30 mouse cellular contexts compared by ENCODE assay signal in the genomic region with DNA sequence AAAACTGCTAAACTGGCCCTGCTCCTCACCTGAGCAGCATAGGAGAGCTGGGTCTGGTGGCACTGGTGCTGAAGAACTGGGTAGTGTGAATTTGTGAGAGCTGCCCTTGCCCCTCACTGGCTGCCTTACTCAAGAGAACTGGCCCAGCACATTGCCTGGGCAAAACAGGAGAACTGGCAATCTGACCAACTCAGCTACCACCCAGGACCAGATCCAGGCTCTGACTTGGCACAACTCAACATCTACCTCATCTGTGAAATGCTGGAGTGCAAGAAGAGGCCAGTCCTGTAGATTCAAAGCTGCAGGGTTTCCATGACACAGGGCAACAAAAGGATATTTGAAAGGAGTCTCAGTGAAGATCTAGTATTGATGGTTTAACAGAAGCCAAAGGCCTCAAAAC.
A peak's percentile ranks its signal among the peaks of the same experiment; 100 is the strongest.
DNase-seq lines count a peak whose midpoint lies in the region; ATAC-seq and TF ChIP-seq lines count a peak whose summit lies in the region.
"Had no signal": no experiment of that assay in that cellular context is flagged by ENCODE, and none has a peak within 500 bp of the region (broad histone marks: within the 10 kb centered on the region; RNA-seq: fewer than 3 reads in every experiment).

No protein-coding gene starts in this region.

- TF ChIP-seq CTCF in hindbrain, postnatal 0 days (IDR thresholded peaks at IDR 0.05; ENCODE audit: low read depth): no peak
- no peak for TF ChIP-seq CTCF in lung, adult 2 months (IDR thresholded peaks at IDR 0.05; ENCODE audit: insufficient read depth, low read length)

- H3K4me2 ChIP-seq in hindbrain, embryonic 15.5 days: no peak overlapping the region
- H3K4me2 ChIP-seq in hindbrain, postnatal 0 days (ENCODE audit: low read depth, low read length): no peak overlapping the region
- H3K4me2 ChIP-seq in forebrain, embryonic 11.5 days (ENCODE audit: low read depth, low read length, severe bottlenecking): no peak overlapping the region
- H3K4me2 ChIP-seq: embryonic facial prominence, embryonic 12.5 days; embryonic facial prominence, embryonic 15.5 days; forebrain, embryonic 13.5 days; heart, embryonic 12.5 days; heart, embryonic 15.5 days; hindbrain, embryonic 13.5 days had no signal

- H3K27me3 ChIP-seq in hindbrain, embryonic 15.5 days: no peaks in the 10 kb centered on the region
- no peaks in the 10 kb centered on the region for H3K27me3 ChIP-seq in hindbrain, postnatal 0 days (ENCODE audit: insufficient read depth, low read length)
- H3K27me3 ChIP-seq in forebrain, embryonic 11.5 days (ENCODE audit: control insufficient read depth, insufficient read depth, low read length): no peaks in the 10 kb centered on the region
- H3K27me3 ChIP-seq: CH12.LX; embryonic facial prominence, embryonic 12.5 days; embryonic facial prominence, embryonic 15.5 days; forebrain, embryonic 13.5 days; heart, embryonic 12.5 days; heart, embryonic 15.5 days; hindbrain, embryonic 13.5 days; Patski had no signal

- H3K9me3 ChIP-seq in hindbrain, embryonic 15.5 days: no peaks in the 10 kb centered on the region
- H3K9me3 ChIP-seq in hindbrain, postnatal 0 days (ENCODE audit: low read length): no peaks in the 10 kb centered on the region
- no peaks in the 10 kb centered on the region for H3K9me3 ChIP-seq in forebrain, embryonic 11.5 days (ENCODE audit: control insufficient read depth, low read length)
- H3K9me3 ChIP-seq: embryonic facial prominence, embryonic 12.5 days; embryonic facial prominence, embryonic 15.5 days; forebrain, embryonic 13.5 days; heart, embryonic 12.5 days; heart, embryonic 15.5 days; hindbrain, embryonic 10.5 days; hindbrain, embryonic 13.5 days had no signal

- no peak for DNase-seq in hindbrain, postnatal 0 days (ENCODE audit: low spot score)
- DNase-seq in cerebellum, adult 18-20 months: peak; percentile 65 to 70
- peak; percentile 78 for DNase-seq in cerebellum, adult 9-10 months
- DNase-seq in cerebellum, postnatal 36 days: peak; percentile 37 to 47
- DNase-seq in lung, adult 2 months: no peak
- DNase-seq in forebrain, embryonic 11.5 days (ENCODE audit: low spot score): no peak
- DNase-seq in embryo, embryonic 9.5 days (ENCODE audit: extremely low spot score): no peak
- DNase-seq: adrenal gland, postnatal 10 days; adrenal gland, postnatal 36 days; B cell, adult 2 months; gastrocnemius, adult 2 months; gastrocnemius, postnatal 14 days; heart, adult 18-20 months; heart, postnatal 10 days; heart, postnatal 36 days; kidney, adult 2 months had no signal

- no peak for TF ChIP-seq POLR2A in lung, adult 2 months (IDR thresholded peaks at IDR 0.05; ENCODE audit: borderline replicate concordance, extremely low read depth, low read depth, low read length)

- no peak overlapping the region for H3K9ac ChIP-seq in hindbrain, embryonic 15.5 days
- no peak overlapping the region for H3K9ac ChIP-seq in hindbrain, postnatal 0 days (replicated peaks; ENCODE audit: low read length)
- no peak overlapping the region for H3K9ac ChIP-seq in forebrain, embryonic 11.5 days (ENCODE audit: low read length)
- H3K9ac ChIP-seq: embryonic facial prominence, embryonic 12.5 days; embryonic facial prominence, embryonic 15.5 days; forebrain, embryonic 13.5 days; heart, embryonic 12.5 days; heart, embryonic 15.5 days; hindbrain, embryonic 13.5 days had no signal

- H3K27ac ChIP-seq in hindbrain, embryonic 15.5 days (replicated peaks): no peak overlapping the region
- H3K27ac ChIP-seq in hindbrain, postnatal 0 days: no peak overlapping the region
- no peak overlapping the region for H3K27ac ChIP-seq in forebrain, embryonic 11.5 days (ENCODE audit: low read depth, low read length)
- H3K27ac ChIP-seq: embryonic facial prominence, embryonic 12.5 days; embryonic facial prominence, embryonic 15.5 days; forebrain, embryonic 13.5 days; gastrocnemius, adult 2 months; heart, embryonic 15.5 days; hindbrain, embryonic 10.5 days; hindbrain, embryonic 13.5 days had no signal

- no peaks in the 10 kb centered on the region for H3K4me1 ChIP-seq in hindbrain, embryonic 15.5 days (replicated peaks)
- no peaks in the 10 kb centered on the region for H3K4me1 ChIP-seq in hindbrain, postnatal 0 days (ENCODE audit: insufficient read depth, low read length)
- H3K4me1 ChIP-seq in lung, adult 2 months (ENCODE audit: control insufficient read depth, insufficient read depth, low read length): no peaks in the 10 kb centered on the region
- H3K4me1 ChIP-seq in forebrain, embryonic 11.5 days (replicated peaks; ENCODE audit: control insufficient read depth, insufficient read depth, low read length): no peaks in the 10 kb centered on the region
- H3K4me1 ChIP-seq: embryonic facial prominence, embryonic 12.5 days; embryonic facial prominence, embryonic 15.5 days; forebrain, embryonic 13.5 days; heart, embryonic 12.5 days; heart, embryonic 15.5 days; hindbrain, embryonic 10.5 days; hindbrain, embryonic 13.5 days had no signal

- H3K36me3 ChIP-seq in hindbrain, embryonic 15.5 days: no peaks in the 10 kb centered on the region
- H3K36me3 ChIP-seq in hindbrain, postnatal 0 days (ENCODE audit: insufficient read depth, low read length): no peaks in the 10 kb centered on the region
- no peaks in the 10 kb centered on the region for H3K36me3 ChIP-seq in forebrain, embryonic 11.5 days (ENCODE audit: control insufficient read depth, insufficient read depth, low read length)
- H3K36me3 ChIP-seq: embryonic facial prominence, embryonic 12.5 days; embryonic facial prominence, embryonic 15.5 days; G1E; heart, embryonic 12.5 days; heart, embryonic 15.5 days; hindbrain, embryonic 10.5 days; hindbrain, embryonic 13.5 days had no signal

- ATAC-seq in hindbrain, embryonic 15.5 days (ENCODE audit: low FRiP score, low read depth): 0 out of 2 replicates have a peak, but pooled peaks have one; percentile 3
- ATAC-seq in hindbrain, postnatal 0 days: no peak
- ATAC-seq in forebrain, embryonic 11.5 days (replicated peaks; ENCODE audit: low FRiP score): no peak
- ATAC-seq: forebrain, embryonic 13.5 days; forebrain, embryonic 16.5 days; intestine, postnatal 0 days; Patski had no signal

- no peak overlapping the region for H3K4me3 ChIP-seq in hindbrain, embryonic 15.5 days
- no peak overlapping the region for H3K4me3 ChIP-seq in hindbrain, postnatal 0 days (ENCODE audit: low read length)
- H3K4me3 ChIP-seq in lung, adult 2 months (replicated peaks; ENCODE audit: extremely low read depth, low read depth, low read length): no peak overlapping the region
- H3K4me3 ChIP-seq in forebrain, embryonic 11.5 days (ENCODE audit: low read depth, low read length): no peak overlapping the region
- H3K4me3 ChIP-seq: embryonic facial prominence, embryonic 12.5 days; embryonic facial prominence, embryonic 15.5 days; erythroblast, embryonic 14.5 days; forebrain, embryonic 13.5 days; gastrocnemius, adult 2 months; heart, embryonic 12.5 days; heart, embryonic 15.5 days; hindbrain, embryonic 10.5 days; hindbrain, embryonic 13.5 days had no signal

Comparison
In these comparisons a context has a peak if more than half of its experiments do, and no peak if none do; other contexts are left out.
1. DNase-seq: peak in cerebellum, adult 18-20 months (2 of 2), cerebellum, adult 9-10 months (single experiment) and cerebellum, postnatal 36 days (2 of 2); none in hindbrain, postnatal 0 days (single experiment), lung, adult 2 months (single experiment), forebrain, embryonic 11.5 days (single experiment) and embryo, embryonic 9.5 days (single experiment).